Mouse (Mus musculus) thymus, postnatal 4 days (tissue): ENCODE results near the gene Gabrr2.
"Not testable (repeated sequence)": the region's sequence is repeated elsewhere in the genome, so short reads cannot be mapped to it uniquely, and the experiment has no call there.

Experiments
- DNase-seq: peaks from one replicate; pipeline ENCODE4 v3.0.0; 2021

Gene Gabrr2

GRCm38 (mm10) chr4:33071337-33071736 lies 8.5 kb downstream of the Gabrr2 start:
- DNase-seq = no peak

GRCm38 (mm10) chr4:33072526-33073161 lies 9.8 kb downstream of the Gabrr2 start:
- DNase-seq = peak; percentile 79

- DNase-seq = no peak
These were observed 11.6 kb downstream of the Gabrr2 start for GRCm38 (mm10) chr4:33074406-33074805.

GRCm38 (mm10) chr4:33074851-33075250 lies 12.1 kb downstream of the Gabrr2 start:
- DNase-seq = no peak

- DNase-seq = no peak
These were observed 13.2 kb downstream of the Gabrr2 start for GRCm38 (mm10) chr4:33075776-33076524.

- DNase-seq = peak; percentile 28
These were observed 14.4 kb downstream of the Gabrr2 start for GRCm38 (mm10) chr4:33077161-33077560.

- peak; percentile 63 for DNase-seq
These were observed 14.9 kb downstream of the Gabrr2 start for GRCm38 (mm10) chr4:33077724-33078123.

- DNase-seq = no peak
These were observed 15.7 kb downstream of the Gabrr2 start for GRCm38 (mm10) chr4:33078492-33078891.

GRCm38 (mm10) chr4:33099118-33099694 lies 36.4 kb downstream of the Gabrr2 start:
- DNase-seq = no peak

- DNase-seq = peak; percentile 25
These were observed 47.1 kb downstream of the Gabrr2 start for GRCm38 (mm10) chr4:33109720-33110458.

GRCm38 (mm10) chr4:33110845-33111244 lies 48.0 kb downstream of the Gabrr2 start:
- DNase-seq = peak; percentile 39

- DNase-seq = peak; percentile 19
These were observed 48.6 kb downstream of the Gabrr2 start for GRCm38 (mm10) chr4:33111358-33111757.

- not testable (repeated sequence) for DNase-seq
These were observed 50.1 kb downstream of the Gabrr2 start for GRCm38 (mm10) chr4:33112866-33113265.

- peak; percentile 86 for DNase-seq
These were observed 56.3 kb downstream of the Gabrr2 start for GRCm38 (mm10) chr4:33119118-33119517.

GRCm38 (mm10) chr4:33124493-33124892 lies 61.7 kb downstream of the Gabrr2 start:
- peak; percentile 70 for DNase-seq

- no peak for DNase-seq
These were observed 62.7 kb downstream of the Gabrr2 start for GRCm38 (mm10) chr4:33125409-33126084.

GRCm38 (mm10) chr4:33132221-33132620 lies 69.4 kb downstream of the Gabrr2 start, which contains the start of gene Gabrr1:
TSS of gene Gabrr1 (plus strand) at chr4:33132521.
- DNase-seq = no peak
